Mouse (Mus musculus): ENCODE measurements around the gene Stx1b.
"Not testable (repeated sequence)": the region's sequence is repeated elsewhere in the genome, so short reads cannot be mapped to it uniquely, and the experiment has no call there.

Stx1b gene

DNA sequence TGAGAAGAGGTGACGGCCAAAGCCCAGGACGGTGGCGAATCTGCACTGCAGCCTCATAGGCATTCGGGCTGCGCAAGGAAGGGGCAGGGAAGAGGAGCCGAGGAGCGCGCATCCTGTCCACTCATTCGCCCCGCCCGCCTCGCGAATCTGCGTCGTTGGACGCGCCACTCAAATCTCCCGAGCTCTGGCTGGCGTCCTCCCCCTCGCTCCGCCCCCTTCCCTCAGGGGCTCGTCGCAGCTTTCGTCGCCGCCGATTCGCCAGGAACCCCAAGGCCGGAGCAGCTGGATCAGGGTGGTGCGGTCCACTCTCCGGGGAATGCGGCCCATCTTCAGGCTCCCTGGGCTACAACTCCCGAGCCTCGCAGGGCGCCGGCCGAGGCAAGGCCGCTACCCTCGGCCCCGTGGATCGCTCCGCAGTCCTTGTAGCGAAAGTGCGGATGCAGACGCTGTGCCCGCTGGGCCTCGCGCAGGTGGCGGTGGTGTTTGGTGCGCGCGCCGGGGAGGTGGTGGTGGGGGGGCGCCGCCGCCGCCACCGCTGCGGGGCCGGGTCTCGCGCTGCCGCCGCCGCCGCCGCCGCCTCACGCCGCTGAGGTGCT is 47.4 kb downstream of the Stx1b start:
- DNase-seq (ENCODE audit: low read depth, low spot score), result peak; percentile 96

DNA sequence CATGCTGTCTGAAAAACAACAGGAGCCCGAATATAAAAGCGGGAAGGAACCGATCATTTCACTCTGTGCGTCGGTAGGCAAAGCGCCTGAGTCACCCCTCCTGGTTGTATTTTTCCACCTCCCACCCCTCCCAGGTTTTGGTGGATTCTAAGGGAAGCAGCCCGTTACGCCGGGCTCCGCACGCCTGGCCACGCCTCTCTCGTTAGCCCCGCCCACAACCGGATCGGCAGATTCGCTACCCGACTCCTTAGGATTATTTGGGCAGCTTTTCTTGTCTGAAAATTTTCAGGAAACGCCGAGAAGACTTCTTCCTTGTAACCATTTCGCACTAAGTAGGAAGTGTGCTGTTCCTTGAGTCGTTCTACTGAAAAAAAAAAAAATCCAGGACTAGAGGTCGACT is 47.9 kb downstream of the Stx1b start, which contains the start of gene Setd1a:
TSS of gene Setd1a (plus strand) at position 245 of the 400 bp plus-strand sequence.
- peak; percentile 81 for DNase-seq (ENCODE audit: low read depth, low spot score)

DNA sequence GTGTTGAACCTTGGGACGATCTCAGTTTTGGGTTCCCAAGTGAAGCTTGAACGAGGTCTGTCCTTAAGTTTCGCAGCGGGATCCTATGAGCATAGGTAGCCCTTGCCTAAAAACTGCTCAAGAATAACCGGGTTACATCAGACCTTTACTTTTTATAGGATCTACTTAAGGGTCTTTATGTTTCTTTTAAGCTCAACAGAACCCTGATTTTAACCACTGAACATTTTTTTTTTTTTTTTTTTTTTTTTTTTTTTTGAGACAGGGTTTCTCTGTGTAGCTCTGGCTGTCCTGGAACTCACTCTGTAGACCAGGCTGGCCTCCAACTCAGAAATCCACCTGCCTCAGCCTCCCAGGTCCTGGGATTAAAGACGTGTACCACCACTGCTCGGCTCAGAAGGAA is 48.5 kb downstream of the Stx1b start:
- not testable (repeated sequence) for DNase-seq (ENCODE audit: low read depth, low spot score)

DNA sequence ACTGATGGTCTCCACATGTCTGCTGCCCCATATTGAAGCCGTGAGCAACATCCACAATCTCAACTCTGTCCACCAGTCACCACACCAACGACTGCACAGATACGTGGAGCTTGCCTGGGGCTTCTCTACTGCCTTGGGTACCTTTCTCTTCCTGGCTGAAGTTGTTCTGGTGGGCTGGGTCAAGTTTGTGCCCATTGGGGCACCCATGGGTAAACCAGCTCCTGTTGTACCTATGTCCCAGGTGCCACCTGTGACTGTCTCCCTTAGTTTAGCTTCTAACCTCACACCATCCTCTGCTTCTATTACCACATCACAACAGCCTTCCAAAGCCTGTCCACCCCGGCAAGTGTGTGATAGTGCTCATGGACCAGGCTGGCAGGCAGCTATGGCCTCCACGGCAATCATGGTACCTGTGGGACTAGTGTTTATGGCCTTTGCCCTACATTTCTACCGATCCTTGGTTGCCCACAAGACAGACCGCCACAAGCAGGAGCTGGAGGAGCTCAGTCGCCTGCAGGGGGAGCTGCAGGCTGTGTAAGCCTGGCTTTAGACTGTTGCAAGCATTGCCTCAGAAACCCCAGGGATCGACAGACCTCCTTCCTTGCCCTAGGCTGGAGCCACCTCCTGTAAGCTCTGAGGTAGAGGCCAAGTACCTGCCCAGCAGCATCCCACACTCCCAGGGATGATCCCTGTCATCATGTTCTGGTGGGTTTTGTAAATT is 50.5 kb downstream of the Stx1b start:
- DNase-seq (ENCODE audit: low read depth, low spot score), result no peak

DNA sequence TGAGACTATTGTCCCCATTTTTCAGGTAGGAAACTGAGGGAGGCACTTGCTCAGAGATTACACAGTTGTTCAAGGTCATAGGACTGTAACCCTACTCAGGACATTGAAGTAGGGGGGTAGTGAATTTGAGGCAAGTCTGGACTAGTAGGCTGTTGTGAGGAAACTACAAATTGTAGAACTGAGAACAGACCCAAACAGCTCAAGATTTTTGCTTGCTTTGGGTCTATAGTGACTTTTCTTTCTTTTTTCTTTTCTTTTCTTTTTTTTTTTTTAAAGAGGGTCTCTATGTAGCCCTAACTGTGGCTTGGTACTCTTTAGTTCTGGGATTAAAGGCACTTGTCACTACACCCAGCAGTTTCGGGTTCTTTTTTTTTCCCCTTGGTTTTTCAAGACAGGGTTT is 51.8 kb downstream of the Stx1b start:
- no peak for DNase-seq (ENCODE audit: low read depth, low spot score)

DNA sequence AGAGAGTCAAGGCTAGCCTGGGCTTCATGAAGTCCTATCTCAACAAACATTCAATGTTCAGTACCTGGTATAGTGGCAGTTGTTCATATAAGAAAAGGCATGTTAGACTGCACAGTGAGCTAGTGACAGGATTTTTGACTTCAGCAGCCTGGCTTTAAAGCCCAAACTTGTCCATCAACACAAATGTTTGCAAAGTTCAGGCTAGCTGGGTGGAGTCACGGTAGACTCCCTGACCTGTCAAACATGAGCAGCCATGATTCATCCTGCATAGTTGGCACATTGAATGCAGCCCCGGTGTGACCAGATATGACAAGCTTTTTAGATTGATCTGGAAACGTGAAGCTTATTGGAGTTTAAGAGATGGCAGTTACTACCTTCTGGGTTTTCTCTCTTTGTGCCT is 52.3 kb downstream of the Stx1b start:
- DNase-seq (ENCODE audit: low read depth, low spot score), result no peak

DNA sequence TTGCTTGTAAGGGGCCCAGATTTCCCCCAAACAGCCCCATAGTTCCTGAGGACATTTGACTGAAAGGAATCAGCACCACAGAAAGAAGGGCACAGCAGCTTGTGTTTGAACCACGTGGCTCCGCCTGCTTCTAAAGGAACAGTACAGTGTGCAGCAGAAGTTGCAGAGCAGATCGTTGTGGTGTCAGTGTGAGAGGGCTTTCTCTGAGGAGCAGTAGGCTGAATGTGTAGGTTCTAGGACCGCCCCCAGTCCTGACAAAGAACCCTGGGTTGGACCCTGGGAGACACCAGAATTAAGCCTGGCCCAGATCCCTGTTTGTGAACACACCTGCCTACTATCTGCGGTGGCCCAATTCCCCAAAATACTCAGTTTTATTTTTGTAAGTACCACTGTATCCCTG is 53.1 kb downstream of the Stx1b start:
- peak; percentile 74 for DNase-seq (ENCODE audit: low read depth, low spot score)

DNA sequence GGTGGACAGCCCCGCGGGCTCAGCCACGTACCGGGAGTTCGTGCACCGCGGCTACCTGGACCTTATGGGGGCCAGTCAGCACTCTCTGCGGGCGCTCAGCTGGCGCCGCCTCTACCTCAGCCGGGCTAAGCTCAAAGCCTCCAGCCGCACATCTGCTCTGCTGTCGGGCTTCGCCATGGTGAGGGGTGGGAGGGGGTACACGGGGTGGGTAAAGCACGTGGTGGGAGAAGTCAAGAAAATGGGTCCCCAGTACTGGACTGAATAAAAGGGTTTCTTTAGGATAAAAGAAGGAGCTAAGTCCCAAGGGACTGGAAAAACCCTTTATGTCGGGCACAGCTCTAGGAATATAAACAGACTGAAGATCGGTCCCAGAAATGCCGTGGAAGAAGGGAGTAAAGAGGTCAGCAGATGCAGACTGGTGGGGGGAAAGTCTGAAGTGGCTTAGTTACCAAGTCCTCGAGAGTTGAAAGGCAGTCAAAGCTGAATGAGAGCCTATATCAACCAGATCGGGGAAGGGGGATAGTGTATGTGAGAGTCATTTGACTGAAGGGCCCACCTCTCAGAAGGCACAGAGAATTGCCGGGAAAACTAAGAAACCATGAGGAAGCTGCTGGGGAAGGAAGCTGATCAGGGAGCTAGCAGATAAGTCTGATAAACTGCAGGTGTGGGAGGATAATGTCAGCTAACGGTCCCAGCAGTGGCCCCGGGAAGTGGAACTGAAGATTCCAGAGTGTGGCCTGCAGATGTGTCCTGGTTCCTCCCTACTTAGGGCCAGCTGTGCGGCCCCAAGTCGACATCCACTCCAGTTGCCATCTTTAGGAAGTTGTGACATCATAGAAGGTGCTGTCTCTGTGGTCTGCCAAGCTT is 54.1 kb downstream of the Stx1b start:
- DNase-seq (ENCODE audit: low read depth, low spot score), result no peak

DNA sequence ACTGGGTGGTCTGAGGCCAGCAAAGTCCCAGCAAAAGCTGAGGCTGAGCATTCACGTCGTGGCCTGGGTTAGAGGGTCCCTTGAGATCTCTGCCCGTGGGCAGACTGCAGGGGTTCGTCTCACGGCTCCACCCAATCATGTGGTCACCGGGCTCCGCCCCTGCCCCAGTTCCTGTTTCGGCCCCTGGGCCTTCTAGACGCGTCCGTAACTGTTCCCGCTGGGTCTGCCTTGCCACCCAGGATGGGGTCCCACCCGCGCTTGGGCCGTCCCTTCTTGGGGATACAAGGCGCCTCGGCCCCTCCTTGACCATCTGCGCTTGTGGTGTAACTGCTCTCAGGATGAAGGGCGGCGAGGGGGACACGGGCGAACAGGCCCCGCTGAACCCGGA is 54.7 kb downstream of the Stx1b start, which contains the start of gene Orai3:
TSS of gene Orai3 (plus strand) at position 165 of the 388 bp plus-strand sequence.
- DNase-seq (ENCODE audit: low read depth, low spot score), result peak; percentile 66

DNA sequence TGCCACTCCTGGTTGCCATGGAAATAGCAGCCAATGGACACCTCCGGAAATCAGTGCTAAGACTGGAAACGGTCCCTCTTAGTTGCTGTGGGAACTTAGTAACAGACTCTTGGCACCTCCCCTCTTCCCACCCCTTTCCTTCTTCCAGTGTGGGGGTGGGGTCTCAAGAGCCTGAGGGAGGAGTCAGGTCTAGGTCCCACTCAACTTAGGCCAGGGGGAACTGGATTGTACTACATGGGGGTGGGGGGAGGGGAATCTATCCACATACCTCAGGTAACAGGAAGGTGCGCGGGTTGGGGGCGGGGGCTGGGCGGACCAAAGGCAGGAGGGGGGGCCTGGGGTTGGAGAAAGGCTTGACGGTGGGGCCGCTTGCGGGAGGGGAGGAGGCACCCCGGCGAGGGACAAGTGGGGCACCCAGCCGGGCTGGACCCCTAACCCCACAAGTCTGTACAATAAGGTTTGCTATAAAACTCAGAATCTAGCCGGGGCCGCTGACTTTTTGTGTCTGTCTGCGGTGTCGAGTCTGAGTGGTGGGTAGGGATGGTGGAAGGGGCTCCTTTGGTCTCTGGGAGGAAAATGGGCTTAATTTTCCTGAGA is 55.3 kb downstream of the Stx1b start:
- peak; percentile 99 for DNase-seq (ENCODE audit: low read depth, low spot score)

DNA sequence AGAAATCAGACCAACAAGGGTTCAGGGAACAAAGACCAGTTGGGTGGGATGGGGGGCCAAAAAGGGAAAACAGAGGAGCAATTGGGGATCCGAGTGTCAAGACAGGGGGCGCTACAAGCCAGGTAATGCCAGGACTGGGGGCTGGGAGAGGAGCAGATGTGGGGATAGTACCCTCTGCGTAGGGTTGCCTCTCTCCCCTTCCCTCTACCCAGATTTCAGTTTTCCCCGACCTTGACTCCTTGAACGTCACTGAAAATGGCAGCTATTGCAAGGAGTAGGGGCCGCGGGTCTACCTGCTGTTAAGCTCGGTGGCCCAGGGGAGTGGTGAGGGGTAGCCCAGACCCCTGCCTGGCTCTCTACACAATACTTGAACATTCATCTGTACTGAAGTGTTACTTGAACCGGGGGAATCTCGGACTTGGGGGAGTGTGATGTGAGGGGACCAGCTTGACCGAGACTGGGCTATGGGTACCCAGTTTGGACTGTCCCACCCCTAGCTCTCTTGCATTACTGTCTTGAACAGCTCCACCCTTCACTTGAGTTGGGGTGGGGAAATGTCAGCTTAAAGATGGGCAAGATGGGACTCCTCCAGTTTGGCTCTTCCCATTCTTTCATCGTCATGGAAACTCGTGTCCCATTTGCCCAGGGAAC is 55.9 kb downstream of the Stx1b start:
- DNase-seq (ENCODE audit: low read depth, low spot score), result no peak

DNA sequence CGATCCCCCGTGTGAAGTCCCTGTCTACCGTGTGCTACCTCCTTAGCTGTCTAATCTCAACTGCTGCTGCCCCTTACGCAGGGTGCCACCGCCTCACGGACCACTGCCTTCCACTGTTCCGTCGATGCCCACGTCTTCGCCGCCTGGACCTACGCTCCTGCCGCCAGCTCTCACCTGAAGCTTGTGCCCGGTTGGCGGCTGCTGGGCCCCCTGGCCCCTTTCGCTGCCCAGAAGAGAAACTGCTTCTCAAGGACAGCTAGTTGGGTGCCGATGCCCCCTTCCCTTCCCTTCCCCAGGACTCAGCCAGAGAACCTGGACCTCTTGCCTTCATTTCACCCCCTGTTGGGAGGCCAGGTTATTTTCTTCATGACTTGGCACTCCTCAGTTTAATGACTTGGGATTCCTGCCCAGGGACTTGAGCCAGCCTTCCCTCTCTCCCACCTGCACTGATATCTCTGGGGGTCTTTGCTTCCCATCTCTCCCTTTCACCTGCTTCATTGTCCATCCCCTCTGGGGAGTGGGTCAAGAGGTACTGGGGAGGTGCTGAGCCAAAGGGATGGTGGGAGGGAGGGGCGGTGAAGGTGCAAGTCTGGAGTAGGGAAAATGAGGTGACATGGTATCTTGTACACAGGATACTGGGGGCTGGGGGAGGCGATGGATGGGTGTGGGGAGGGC is 56.5 kb downstream of the Stx1b start:
- DNase-seq (ENCODE audit: low read depth, low spot score), result no peak

DNA sequence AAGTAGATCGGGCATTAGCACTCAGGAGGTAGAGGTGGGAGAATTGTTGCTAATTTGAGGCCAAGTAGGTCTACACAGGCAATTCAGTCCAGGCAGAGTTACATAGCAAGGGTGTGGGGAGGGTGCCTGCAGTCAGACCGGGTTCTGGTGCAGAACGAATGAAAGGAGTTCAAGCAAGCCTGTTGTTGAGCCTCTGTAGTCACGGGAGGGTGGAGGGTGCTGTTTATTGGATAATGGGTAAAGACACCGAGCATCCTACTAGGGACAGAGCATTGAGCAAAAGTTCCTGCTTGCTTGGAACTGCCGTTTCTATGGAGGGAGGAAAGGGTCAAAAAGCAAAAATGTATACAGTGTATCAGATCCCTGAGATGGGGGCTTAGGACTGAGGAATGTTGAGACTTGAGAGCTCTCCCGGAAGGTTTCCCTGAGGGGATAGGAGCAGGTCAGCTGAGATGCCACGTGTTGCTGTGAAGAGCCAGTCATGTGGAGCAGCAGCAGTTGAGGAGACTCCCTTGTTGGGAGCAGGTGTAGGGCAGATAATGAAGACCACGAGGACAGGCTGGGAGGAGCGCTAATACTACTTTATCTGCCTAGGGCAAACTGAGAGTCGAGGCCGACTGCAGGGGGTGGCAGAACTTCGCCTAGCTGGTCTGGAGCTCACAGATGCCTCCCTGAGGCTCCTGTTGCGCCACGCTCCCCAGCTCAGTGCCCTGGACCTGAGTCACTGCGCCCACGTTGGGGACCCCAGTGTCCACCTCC is 57.3 kb downstream of the Stx1b start:
- no peak for DNase-seq (ENCODE audit: low read depth, low spot score)

DNA sequence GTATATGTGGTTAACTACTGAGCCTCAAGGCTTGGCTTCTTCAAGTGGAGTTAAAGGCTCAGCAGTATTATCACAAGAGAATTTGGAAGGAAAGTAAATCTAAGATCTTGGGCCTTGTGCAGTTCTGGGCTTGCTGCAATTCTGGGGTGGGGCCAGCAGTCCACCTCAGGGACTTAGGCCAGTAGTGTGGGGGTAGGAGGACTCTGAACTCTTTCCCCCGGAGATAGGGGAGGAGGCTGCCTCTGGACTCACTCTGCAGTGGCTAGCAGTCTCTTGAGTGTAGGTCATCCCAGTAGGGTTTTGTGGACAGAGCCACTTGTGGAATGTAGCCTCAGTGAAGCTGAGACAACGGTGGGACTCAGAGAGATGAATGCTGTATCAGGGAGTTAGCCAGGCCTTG is 58.6 kb downstream of the Stx1b start:
- DNase-seq (ENCODE audit: low read depth, low spot score), result no peak

DNA sequence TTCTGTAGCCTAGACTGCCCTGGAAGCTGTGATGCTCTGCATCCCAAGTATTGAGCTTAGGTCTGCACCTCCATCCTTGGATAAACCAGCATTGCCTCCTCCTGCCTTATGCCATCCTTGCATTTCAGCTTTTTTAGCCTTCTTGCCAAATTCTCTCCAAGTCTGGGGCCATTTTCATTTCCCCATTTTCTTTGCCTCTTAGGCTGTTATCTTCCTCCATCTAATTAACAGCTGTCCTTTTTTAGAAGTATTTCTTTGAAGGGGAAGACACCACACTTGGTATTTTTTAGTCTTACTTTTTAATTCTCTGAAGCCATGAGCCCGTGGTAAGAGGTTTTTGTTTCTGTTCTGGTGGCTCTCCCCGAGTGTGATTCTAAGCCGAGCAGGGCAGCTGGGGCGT is 60.7 kb downstream of the Stx1b start:
- no peak for DNase-seq (ENCODE audit: low read depth, low spot score)

DNA sequence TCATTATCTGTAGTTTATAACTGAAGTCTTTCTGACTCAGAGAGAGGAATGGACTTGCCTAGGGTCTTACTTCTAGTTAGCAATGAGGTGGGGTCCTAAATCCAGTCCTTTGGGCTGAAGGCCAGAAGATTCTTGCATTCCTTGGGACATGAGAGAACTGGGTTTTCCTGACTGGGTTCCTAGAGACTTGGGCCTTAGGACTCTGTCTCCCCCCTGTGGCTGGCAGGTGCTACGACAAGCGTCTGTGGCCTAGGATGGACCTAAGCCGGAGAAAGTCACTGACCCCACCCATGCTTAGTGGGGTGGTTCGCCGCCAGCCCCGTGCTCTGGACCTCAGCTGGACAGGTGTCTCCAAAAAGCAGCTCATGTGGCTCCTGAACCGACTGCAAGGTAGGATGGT is 63.3 kb downstream of the Stx1b start:
- DNase-seq (ENCODE audit: low read depth, low spot score), result no peak

DNA sequence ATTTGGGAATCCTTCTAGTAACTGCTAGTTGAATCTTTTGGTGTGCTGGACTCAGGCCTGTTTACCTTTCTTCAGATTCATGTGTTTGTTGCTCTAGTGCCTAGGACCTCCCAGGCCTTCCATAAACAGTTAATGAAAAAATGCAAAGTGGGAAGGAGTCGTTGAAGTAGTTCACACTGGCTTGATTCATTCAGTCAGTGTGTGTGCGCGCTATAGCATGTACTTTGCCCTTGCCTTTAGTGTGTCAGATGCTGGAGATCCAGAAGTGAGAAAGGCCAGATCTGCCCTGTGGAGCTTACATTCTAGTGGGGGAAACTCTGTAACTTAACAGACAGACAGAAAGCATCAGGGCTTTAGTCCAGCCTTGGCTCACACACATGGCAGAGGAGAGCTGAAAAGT is 63.9 kb downstream of the Stx1b start:
- DNase-seq (ENCODE audit: low read depth, low spot score), result no peak

DNA sequence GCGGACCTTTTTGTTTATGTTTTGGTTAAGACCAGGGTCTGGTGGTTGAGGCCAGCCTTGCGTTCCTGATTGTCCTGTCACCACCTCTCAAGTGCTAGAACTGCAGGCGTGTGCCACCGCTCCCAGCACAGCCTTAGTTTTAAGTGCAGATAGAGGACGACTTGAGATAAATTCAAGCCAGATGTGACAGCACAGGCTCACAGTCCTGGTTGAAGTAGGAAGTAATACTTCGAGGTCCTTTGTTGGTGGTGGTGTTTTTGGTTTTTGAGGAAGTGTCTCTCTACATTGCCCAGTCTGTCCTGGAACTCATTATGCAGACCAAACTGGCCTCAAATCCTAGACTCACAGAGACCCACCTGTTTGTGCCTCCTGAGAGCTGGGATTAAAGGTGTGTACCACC is 64.6 kb downstream of the Stx1b start:
- no peak for DNase-seq (ENCODE audit: low read depth, low spot score)

All from telencephalon, adult 2 months (tissue).